Mouse (Mus musculus): ENCODE measurements around the gene Bpifb1.
"Not testable (repeated sequence)": the region's sequence is repeated elsewhere in the genome, so short reads cannot be mapped to it uniquely, and the experiment has no call there.

DNA sequence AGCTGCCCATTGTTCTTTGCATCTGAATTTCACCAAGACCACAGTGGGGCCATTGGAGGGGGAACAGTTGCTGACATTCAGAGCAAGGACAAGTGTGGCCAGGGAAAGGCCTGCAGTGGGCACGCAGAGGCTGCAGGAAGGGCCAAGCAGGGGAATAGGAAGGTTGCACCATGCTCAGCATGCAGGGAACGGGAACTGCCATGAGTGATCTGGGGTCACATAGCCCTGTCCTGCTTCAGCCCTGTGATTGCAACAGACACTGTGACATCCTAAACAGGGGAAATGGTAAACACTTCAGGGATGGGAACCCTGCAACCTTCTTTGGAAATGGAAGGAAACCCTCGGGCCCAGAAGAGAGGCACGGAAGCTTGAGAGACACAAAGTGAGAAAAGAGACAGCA is 64.6 kb downstream of the Bpifb1 start:
- TF ChIP-seq CTCF (IDR thresholded peaks at IDR 0.05; ENCODE audit: low read depth, low read length); POLR2A (IDR thresholded peaks at IDR 0.05; ENCODE audit: extremely low read depth, insufficient read depth, low read length): not testable (repeated sequence)
